Mouse (Mus musculus) testis, postnatal 10 days (tissue): Measurements from ENCODE around the gene Rsu1.

Experiments
- DNase-seq: peaks from one replicate; pipeline ENCODE4 v3.0.0; 2021; ENCODE audit warnings: low spot score

Rsu1 gene

DNA sequence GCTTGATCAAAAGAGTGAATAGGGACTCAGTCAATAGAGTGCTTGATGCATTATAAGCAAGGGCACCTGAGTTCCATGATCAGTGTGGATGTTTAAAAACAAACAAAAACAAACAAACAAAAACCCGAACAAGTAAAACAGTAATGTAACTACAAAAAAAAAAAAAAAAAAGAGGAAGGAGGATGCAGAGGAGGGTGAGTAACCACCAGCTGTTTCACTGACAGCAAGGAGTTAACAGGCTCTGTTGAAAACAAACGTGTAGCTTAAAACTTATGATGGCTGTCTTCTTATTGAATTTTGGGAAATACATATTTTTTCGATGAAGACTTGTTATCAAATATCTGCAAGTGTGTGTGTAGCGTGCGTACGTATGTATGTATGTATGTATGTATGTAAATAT is 222.6 kb downstream of the Rsu1 start:
- DNase-seq, result no peak

DNA sequence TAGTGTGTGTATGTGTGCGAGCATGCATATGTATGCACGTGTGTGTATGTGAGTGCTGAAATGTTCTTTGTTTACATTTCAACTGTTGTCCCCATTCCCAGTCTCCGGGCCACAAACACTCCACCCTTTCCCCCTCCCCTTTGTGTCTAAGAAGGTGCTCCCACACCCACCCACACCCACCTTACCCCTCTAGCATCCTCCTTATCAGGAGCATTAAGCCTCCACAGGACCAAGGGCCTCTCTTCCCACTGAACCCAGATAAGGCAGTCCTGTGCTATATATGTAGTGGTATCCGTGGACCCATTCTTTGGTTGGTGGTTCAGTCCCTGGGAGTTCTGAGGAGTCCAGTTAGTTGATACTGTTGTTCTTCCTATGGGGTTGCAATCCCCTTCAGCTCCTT is 226.7 kb downstream of the Rsu1 start:
- no peak for DNase-seq

DNA sequence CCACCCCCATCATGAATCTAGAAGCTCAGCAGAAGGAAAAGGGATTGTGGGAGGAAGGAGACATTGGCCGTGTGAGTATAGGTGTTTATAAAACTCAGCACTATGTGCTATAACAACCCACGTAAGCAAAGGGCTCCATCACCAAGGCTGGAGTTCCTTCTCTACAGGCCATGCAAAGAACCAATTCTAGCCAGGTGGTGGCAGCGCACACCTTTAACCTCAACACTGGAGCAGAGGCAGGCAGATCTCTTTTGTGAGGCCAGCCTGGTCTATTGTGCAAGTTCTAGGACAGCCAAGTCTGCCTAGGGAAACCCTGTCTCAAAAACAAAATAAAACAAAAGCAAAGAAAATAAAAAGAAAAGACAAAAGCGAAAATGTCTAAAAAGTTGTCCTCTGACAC is 231.4 kb downstream of the Rsu1 start:
- no peak for DNase-seq

DNA sequence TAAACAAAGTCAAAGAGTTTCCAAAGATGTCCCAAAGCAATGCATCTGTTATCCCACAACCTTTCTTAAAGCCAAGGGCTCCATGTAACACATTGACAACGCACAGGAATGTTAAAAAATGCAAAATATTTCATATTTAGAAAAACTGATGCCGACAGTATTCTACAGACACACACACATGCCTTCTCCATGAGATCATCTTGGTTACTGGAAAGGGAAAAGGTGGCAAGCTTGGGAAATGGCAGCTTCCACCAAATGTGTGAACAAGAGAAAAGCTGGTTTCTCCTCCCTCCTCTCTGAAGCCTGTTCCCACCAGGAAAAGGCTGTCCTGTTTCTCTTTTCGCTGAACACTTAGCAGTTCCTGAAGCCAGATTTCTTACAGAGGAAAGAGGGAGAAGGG is 232.4 kb downstream of the Rsu1 start:
- DNase-seq, result no peak
